Mouse (Mus musculus) embryonic facial prominence, embryonic 12.5 days (tissue): ENCODE measurements around the gene Rptn. TPM values are rescaled to one million over a fixed set of nuclear protein-coding genes. Genes with fewer than 3 reads are reported as not detected.
"Not testable (repeated sequence)": the region's sequence is repeated elsewhere in the genome, so short reads cannot be mapped to it uniquely, and the experiment has no call there.

Experiments
- ATAC-seq: fragments of 200-750 bp; cut with Nextera tagmentation; 2 replicates; pipeline ENCODE4 v1.8.0; 2017; ENCODE audit not compliant: insufficient number of reproducible peaks, insufficient read depth, low FRiP score, low TSS enrichment
- H3K27ac ChIP-seq: fragments of 300-500 bp; sonication (generic); 2 replicates; pipeline ENCODE4 v1.5.1; 2016; ENCODE audit warnings: mild to moderate bottlenecking
- H3K27me3 ChIP-seq: fragments of 300-500 bp; sonication (generic); 2 replicates; pipeline ENCODE4 v1.6.1; 2016; ENCODE audit warnings: mild to moderate bottlenecking, moderate library complexity
- H3K36me3 ChIP-seq: fragments of 300-500 bp; sonication (generic); 2 replicates; pipeline ENCODE4 v1.6.1; 2016; ENCODE audit warnings: mild to moderate bottlenecking
- H3K4me1 ChIP-seq: fragments of 300-500 bp; sonication (generic); 2 replicates; pipeline ENCODE4 v1.6.1; 2016
- H3K4me2 ChIP-seq: fragments of 300-500 bp; sonication (generic); replicated peaks from 2 replicates; pipeline ENCODE4 v1.6.1; 2016; ENCODE audit warnings: mild to moderate bottlenecking, moderate library complexity
- H3K4me3 ChIP-seq: fragments of 300-500 bp; sonication (generic); 2 replicates; pipeline ENCODE4 v1.5.1; 2016; ENCODE audit warnings: mild to moderate bottlenecking
- H3K9ac ChIP-seq: fragments of 300-500 bp; sonication (generic); 2 replicates; pipeline ENCODE4 v1.6.1; 2016; ENCODE audit warnings: mild to moderate bottlenecking, moderate library complexity
- H3K9me3 ChIP-seq: fragments of 300-500 bp; sonication (generic); 2 replicates; pipeline ENCODE4 v1.6.1; 2016; ENCODE audit warnings: mild to moderate bottlenecking, moderate library complexity
- WGBS: fragments of 180-500 bp; shearing (Covaris S2); methylation state at CpG from one replicate; pipeline ENCODE4 v1.1.7; 2016; 5-methylcytosine and 5-hydroxymethylcytosine counted together
- polyA plus RNA-seq: library from polyadenylated mRNA; unstranded; fragments of >200 nt; fragmentation: Nextera tagmentation; extraction: Ambion mirVana; gene quantifications from 2 replicates; pipeline ENCODE4 v1.2.1, GENCODE M21; 2016

Gene Rptn
- polyA plus RNA-seq, 1 experiment from 2014 or later: not detected

DNA sequence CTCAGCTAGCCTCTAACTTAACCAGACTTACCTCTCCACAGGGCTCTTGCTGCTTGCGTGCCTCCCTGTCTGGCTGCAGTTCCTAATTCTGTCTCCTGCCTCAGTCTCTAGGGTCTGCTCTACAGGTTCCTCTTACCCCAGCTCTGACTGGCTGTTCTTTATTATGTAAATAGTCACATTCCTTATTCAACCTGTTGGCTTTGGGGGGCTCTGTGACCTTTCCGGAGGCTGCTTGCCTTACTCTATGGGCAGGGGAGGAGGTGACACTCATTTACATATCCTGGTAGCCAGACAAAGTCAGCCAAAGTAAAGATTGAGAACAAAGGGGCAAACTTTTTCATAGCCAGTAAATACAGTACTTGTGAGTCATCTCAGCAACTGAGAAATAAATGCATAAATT is 18.4 kb downstream of the Rptn start:
- WGBS: 15% methylated on average over 2 of the region's 2 CpGs
- H3K36me3 ChIP-seq: no peaks in the 10 kb centered on the region
- H3K9ac ChIP-seq: no peak overlapping the region
- no peak overlapping the region for H3K27ac ChIP-seq
- no peak overlapping the region for H3K4me3 ChIP-seq
- no peaks in the 10 kb centered on the region for H3K27me3 ChIP-seq
- no peak for ATAC-seq
- no peak overlapping the region for H3K4me2 ChIP-seq
- no peaks in the 10 kb centered on the region for H3K9me3 ChIP-seq
- H3K4me1 ChIP-seq: no peaks in the 10 kb centered on the region

DNA sequence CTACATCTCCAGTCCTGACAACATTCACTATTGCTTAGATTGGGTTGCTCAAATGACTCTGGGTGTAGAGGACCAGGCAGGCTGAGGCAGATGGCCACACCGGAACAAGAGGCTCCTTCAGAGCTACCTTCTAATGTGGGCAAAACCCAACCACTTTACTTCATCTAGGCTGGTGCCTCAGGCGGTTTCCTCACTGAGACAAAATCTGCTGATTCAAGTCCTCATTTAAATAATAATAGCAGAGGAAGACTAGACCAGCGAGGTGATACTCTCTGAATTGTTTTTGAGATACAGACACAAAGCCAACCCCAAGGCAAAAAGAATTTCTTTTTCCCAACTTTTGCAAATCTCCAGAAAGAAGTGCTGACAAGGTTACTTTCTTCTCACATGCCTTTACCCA is 38.2 kb downstream of the Rptn start:
- Histone ChIP-seq H3K4me2 (no peak overlapping the region), H3K4me1 (no peaks in the 10 kb centered on the region), H3K27me3 (no peaks in the 10 kb centered on the region), H3K36me3 (no peaks in the 10 kb centered on the region), H3K9ac (no peak overlapping the region), H3K9me3 (no peaks in the 10 kb centered on the region), H3K27ac (no peak overlapping the region), H3K4me3 (no peak overlapping the region)
- no peak for ATAC-seq
- WGBS: 33% methylated on average over 3 of the region's 3 CpGs

DNA sequence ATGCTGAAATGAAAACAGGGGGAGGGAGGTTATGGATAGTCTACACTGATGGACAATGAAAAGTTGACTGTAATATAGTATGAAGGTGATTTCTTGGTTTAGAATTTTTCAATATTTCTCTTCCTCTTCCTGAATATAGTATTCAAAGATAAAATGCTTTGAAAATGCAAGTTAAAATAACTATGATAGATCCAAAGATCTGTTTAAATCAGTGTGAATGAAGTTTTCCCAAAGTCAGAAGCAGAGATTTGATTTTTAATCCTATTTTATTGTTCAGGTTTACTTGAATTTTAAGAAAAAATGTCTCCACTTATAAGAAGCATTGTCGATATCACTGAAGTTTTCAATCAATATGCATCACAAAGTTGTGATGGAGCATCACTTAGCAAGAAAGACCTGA is 48.5 kb downstream of the Rptn start, which contains the start of gene Tchh:
Tchh (plus strand) TSS at position 301 of the 400 bp plus-strand sequence.
- peaks cover 11% of the 10 kb centered on the region; the same call in 1 of the 2 replicates for H3K4me1 ChIP-seq
- H3K27ac ChIP-seq: no peak within 1 kb of the TSS
- no peak within 1 kb of the TSS for H3K4me3 ChIP-seq
- no peaks in the 10 kb centered on the region for H3K36me3 ChIP-seq
- no peak for ATAC-seq
- no peaks in the 10 kb centered on the region for H3K9me3 ChIP-seq
- H3K27me3 ChIP-seq: peaks cover 33% of the 10 kb centered on the region
- peak within 1 kb of the TSS; percentile 81 for H3K4me2 ChIP-seq
- H3K9ac ChIP-seq: no peak within 1 kb of the TSS
- WGBS: 96% methylated on average over 1 of the region's 1 CpGs

DNA sequence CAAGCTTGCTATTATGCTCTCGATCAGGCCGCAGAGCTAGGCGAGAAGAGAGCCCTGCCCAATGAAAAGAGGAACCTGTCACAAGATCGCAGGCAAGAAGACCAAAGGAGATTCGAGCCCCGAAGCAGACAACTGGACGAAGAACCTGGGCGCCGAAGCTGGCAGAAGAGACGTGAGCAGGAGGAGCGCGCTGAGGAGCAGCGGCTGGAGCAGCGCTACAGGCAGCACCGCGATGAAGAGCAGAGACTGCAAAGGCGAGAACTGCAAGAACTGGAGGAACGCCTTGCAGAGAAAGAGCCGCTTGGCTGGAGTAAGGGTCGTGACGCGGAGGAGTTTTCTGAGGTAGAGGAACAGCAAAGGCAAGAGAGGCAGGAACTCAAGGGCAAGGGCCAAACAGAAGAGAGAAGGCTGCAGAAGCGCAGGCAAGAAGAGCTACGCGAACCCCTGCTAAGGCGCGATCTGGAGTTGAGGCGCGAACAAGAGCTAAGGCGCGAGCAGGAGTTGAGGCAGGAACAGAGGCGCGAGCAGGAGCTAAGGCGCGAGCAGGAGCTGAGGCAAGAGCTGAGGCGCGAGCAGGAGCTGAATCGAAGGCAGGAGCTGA is 50.1 kb downstream of the Rptn start:
- Histone ChIP-seq H3K27ac (no peak overlapping the region), H3K36me3 (no peaks in the 10 kb centered on the region), H3K4me2 (peak overlapping the region; percentile 81), H3K4me3 (peak overlapping the region; percentile 51), H3K27me3 (peaks cover 42% of the 10 kb centered on the region), H3K9me3 (no peaks in the 10 kb centered on the region), H3K4me1 (peaks cover 13% of the 10 kb centered on the region; the same call in 1 of the 2 replicates), H3K9ac (peak overlapping the region; percentile 56; the same call in 1 of the 2 replicates)
- no peak for ATAC-seq
- 1% methylated on average over 38 of the region's 38 CpGs for WGBS

DNA sequence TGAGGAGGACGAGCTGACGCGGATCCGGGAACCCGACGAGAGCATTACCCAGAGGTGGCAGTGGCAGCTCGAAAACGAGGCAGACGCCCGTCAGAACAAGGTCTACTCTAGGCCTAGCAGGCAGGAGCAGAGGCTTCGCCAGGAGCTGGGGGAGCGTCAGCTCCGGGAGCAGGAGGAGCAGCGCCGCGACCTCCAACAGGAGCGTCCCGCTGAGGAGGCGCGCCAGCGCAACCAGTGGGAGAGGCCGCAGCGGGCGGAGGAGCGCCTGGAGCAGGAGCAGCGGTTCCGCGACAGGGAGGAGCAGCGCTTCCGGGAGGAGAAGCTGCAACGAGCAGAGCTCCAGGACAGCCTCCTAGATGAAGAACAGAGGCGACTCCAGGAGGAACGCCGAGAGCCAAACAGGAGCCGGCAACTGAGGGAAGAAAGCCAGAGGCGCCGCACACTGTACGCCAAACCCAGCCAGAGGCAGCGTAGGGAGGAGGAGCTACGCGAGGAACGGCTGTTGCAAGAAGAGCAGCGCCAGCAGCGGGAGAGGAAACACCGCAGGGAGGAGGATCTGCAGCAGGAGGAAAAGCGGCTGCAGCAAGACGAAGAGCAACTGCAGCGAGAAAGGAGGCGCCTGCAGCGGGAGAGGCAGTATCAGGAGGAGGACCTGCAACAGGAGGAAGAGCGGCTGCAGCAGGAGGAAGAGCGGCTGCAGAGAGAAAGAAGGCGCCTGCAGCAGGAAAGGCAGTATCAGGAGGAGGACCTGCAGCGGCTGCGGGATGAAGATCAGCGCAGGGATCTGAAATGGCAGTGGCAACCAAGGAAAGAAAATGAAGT is 51.1 kb downstream of the Rptn start:
- Histone ChIP-seq H3K9ac (peak overlapping the region; percentile 56), H3K4me1 (peaks cover 13% of the 10 kb centered on the region; the same call in 1 of the 2 replicates), H3K4me2 (peak overlapping the region; percentile 81), H3K36me3 (no peaks in the 10 kb centered on the region), H3K27ac (no peak overlapping the region), H3K9me3 (no peaks in the 10 kb centered on the region), H3K27me3 (peaks cover 42% of the 10 kb centered on the region), H3K4me3 (peak overlapping the region; percentile 51)
- under 1% methylated on average over 56 of the region's 56 CpGs for WGBS
- ATAC-seq: peak; percentile 83

DNA sequence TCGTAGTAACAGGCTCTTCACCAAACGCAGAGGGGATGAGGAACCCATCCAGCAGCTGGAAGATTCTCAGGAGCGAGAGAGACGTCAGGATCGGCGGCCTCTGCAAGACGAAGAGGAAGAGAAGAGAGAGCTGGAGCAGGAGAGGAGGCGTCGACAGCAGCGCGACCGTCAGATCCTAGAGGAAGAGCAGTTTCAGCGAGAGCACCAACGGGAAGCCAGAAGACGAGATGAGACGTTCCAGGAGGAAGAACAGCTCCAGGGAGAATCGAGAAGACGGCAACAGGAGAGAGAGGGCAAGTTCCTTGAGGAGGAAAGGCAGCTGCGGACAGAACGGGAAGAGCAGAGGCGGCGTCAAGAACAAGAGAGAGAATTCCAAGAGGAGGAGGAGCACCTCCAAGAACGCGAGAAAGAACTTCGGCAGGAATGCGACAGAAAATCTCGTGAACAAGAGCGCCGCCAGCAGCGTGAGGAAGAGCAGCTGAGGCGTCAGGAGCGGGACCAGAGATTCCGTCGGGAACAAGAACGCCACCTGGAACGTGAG is 51.7 kb downstream of the Rptn start:
- Histone ChIP-seq H3K4me2 (peak overlapping the region; percentile 81), H3K27ac (no peak overlapping the region), H3K9me3 (no peaks in the 10 kb centered on the region), H3K36me3 (no peaks in the 10 kb centered on the region), H3K27me3 (peaks cover 42% of the 10 kb centered on the region), H3K4me3 (peak overlapping the region; percentile 51), H3K9ac (peak overlapping the region; percentile 56), H3K4me1 (peaks cover 13% of the 10 kb centered on the region; the same call in 1 of the 2 replicates)
- no peak for ATAC-seq
- WGBS: under 1% methylated on average over 36 of the region's 36 CpGs

DNA sequence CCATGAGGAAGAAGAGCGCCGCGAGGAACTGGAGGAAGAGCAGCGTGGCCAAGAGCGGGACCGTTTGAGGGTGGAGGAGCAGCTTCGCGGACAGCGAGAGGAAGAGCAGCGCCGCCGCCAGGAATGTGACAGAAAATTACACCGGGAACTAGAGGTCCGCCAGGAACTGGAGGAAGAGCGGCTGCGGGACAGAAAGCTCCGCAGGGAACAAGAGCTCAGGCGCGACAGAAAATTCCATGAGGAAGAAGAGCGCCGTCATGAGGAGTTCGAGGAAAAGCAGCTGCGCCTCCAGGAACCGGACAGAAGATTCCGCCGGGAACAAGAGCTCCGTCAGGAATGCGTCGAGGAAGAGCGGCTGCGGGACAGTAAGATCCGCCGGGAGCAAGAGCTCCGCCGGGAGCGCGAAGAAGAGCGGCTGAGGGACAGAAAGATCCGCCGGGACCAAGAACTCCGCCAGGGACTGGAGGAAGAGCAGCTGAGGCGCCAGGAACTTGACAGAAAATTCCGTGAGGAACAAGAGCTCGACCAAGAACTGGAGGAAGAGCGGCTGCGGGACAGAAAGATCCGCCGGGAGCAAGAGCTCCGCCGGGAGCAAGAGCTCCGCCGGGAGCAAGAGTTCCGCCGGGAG is 52.7 kb downstream of the Rptn start:
- Histone ChIP-seq H3K9me3 (no peaks in the 10 kb centered on the region), H3K27ac (no peak overlapping the region), H3K4me3 (peak overlapping the region; percentile 51), H3K27me3 (peaks cover 33% of the 10 kb centered on the region), H3K36me3 (no peaks in the 10 kb centered on the region), H3K4me1 (peaks cover 13% of the 10 kb centered on the region; the same call in 1 of the 2 replicates), H3K9ac (peak overlapping the region; percentile 19; the same call in 1 of the 2 replicates), H3K4me2 (peak overlapping the region; percentile 81)
- under 1% methylated on average over 54 of the region's 54 CpGs for WGBS
- ATAC-seq: no peak

DNA sequence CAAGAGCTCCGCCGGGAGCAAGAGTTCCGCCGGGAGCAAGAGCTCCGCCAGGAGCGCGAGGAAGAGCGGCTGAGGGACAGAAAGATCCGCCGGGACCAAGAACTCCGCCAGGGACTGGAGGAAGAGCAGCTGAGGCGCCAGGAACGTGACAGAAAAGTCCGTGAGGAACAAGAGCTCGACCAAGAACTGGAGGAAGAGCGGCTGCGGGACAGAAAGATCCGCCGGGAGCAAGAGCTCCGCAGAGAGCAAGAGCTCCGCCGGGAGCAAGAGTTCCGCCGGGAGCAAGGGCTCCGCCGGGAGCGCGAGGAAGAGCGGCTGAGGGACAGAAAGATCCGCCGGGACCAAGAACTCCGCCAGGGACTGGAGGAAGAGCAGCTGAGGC is 53.2 kb downstream of the Rptn start:
- H3K27me3 ChIP-seq: peaks cover 31% of the 10 kb centered on the region
- under 1% methylated on average over 32 of the region's 32 CpGs for WGBS
- peaks cover 13% of the 10 kb centered on the region; the same call in 1 of the 2 replicates for H3K4me1 ChIP-seq
- H3K4me3 ChIP-seq: peak overlapping the region; percentile 51
- H3K27ac ChIP-seq, H3K36me3 ChIP-seq, H3K9me3 ChIP-seq, ATAC-seq: not testable (repeated sequence)
- peak overlapping the region; percentile 81 for H3K4me2 ChIP-seq
- H3K9ac ChIP-seq: 0 out of 2 replicates have a peak overlapping the region, but pooled peaks have one; percentile 30

DNA sequence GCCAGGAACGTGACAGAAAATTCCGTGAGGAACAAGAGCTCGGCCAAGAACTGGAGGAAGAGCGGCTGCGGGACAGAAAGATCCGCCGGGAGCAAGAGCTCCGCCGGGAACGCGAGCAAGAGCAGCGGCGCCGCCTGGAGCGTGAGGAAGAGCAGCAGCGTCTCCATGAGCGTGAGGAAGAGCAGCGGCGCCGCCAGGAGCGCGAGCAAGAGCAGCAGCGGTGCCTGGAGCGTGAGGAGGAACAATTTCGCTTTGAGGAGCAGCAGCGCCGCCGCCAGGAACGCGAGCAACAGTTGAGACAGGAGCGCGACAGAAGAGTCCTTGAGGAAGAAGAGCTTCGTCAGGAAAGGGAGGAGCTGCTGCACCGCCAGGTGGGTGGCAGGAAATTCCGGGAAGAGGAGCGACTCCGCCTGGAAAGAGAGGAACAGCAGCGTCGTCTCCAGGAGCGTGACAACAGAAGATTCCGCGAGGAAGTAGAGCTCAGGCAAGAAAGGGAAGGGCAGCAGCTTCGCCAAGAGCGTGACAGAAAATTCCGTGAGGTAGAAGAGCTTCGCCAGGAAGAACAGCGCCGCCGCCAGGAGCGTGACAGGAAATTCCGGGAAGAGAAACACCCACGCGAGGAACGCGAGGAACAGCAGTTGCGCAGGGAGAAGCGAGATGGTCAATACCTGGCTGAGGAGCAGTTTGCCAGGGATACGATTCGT is 53.8 kb downstream of the Rptn start:
- peak overlapping the region; percentile 51 for H3K4me3 ChIP-seq
- H3K4me1 ChIP-seq: peaks cover 13% of the 10 kb centered on the region; the same call in 1 of the 2 replicates
- H3K27me3 ChIP-seq: peaks cover 29% of the 10 kb centered on the region
- under 1% methylated on average over 59 of the region's 59 CpGs for WGBS
- ATAC-seq: peak; percentile 38; the same call in 1 of the 2 replicates
- H3K4me2 ChIP-seq: peak overlapping the region; percentile 81
- no peaks in the 10 kb centered on the region for H3K36me3 ChIP-seq
- H3K9me3 ChIP-seq: no peaks in the 10 kb centered on the region
- peak overlapping the region; percentile 30 for H3K9ac ChIP-seq
- H3K27ac ChIP-seq: no peak overlapping the region
